Mouse (Mus musculus): Measurements from ENCODE around the gene Abca1. TPM values are rescaled to one million over a fixed set of nuclear protein-coding genes. Genes with fewer than 3 reads are reported as not detected.

The Abca1 gene
- total and polyA plus RNA-seq, 3 experiments, result 8.4 to 9.0 TPM; not detected in 1

GRCm38 (mm10) chr4:53094331-53094730, 65.4 kb downstream of the Abca1 start:
- peaks cover 0 to 8% of the 10 kb centered on the region in 2 experiments; a peak in 2 of 4 replicates for H3K36me3 ChIP-seq (ENCODE audit: control insufficient read depth in 1 of 2, insufficient read depth in 2 of 2, low read length in 2 of 2)
- H3K4me1 ChIP-seq (ENCODE audit: control insufficient read depth in 1 of 2, insufficient read depth in 2 of 2, low read length in 2 of 2), result no peaks in the 10 kb centered on the region
- no peak for TF ChIP-seq POLR2AphosphoS2 (IDR thresholded peaks at IDR 0.05; ENCODE audit: low read length)
- TF ChIP-seq MYC (IDR thresholded peaks at IDR 0.05; ENCODE audit: low read depth, low read length), result no peak
- no peak for TF ChIP-seq MYB (IDR thresholded peaks at IDR 0.05; ENCODE audit: low read depth, low read length)
- no peak for TF ChIP-seq MEF2A (IDR thresholded peaks at IDR 0.05; ENCODE audit: extremely low read depth, insufficient replicate concordance, low read depth, low read length, poor library complexity, severe bottlenecking)
- no peak for TF ChIP-seq UBTF (IDR thresholded peaks at IDR 0.05; ENCODE audit: borderline replicate concordance, insufficient read depth, low read depth, low read length)
- TF ChIP-seq SMC3 (IDR thresholded peaks at IDR 0.05; ENCODE audit: low read depth, low read length), result no peak
- no peak for TF ChIP-seq NRF1 (IDR thresholded peaks at IDR 0.05; ENCODE audit: insufficient read depth, low read depth, low read length, poor library complexity, severe bottlenecking)
- no peaks in the 10 kb centered on the region for H3K9me3 ChIP-seq (replicated peaks; ENCODE audit: insufficient read depth, low read length)
- no peak for DNase-seq (ENCODE audit: low read depth, low spot score)
- no peak overlapping the region for H3K9ac ChIP-seq (ENCODE audit: control insufficient read depth, low read depth, low read length, poor library complexity, severe bottlenecking)
- H3K27ac ChIP-seq (ENCODE audit: control insufficient read depth, low read depth, low read length), result no peak overlapping the region
- no peaks in the 10 kb centered on the region for H3K79me2 ChIP-seq (ENCODE audit: control insufficient read depth, insufficient read depth, low read length, poor library complexity)
- H3K27me3 ChIP-seq (ENCODE audit: control insufficient read depth in 1 of 2, insufficient read depth in 2 of 2, low read length in 2 of 2), result no peaks in the 10 kb centered on the region
- H3K4me3 ChIP-seq (ENCODE audit: control insufficient read depth in 1 of 2, insufficient read depth in 1 of 2, low read depth in 2 of 2, low read length in 2 of 2), result no peak overlapping the region

- Histone ChIP-seq H3K4me3 (ENCODE audit: control insufficient read depth in 1 of 2, insufficient read depth in 1 of 2, low read depth in 2 of 2, low read length in 2 of 2) (no peak overlapping the region), H3K27me3 (ENCODE audit: control insufficient read depth in 1 of 2, insufficient read depth in 2 of 2, low read length in 2 of 2) (no peaks in the 10 kb centered on the region), H3K79me2 (ENCODE audit: control insufficient read depth, insufficient read depth, low read length, poor library complexity) (no peaks in the 10 kb centered on the region), H3K4me1 (ENCODE audit: control insufficient read depth in 1 of 2, insufficient read depth in 2 of 2, low read length in 2 of 2) (no peaks in the 10 kb centered on the region), H3K36me3 (ENCODE audit: control insufficient read depth in 1 of 2, insufficient read depth in 2 of 2, low read length in 2 of 2) (peaks cover 0 to 7% of the 10 kb centered on the region in 2 experiments; a peak in 2 of 4 replicates), H3K27ac (ENCODE audit: control insufficient read depth, low read depth, low read length) (no peak overlapping the region), H3K9me3 (replicated peaks; ENCODE audit: insufficient read depth, low read length) (no peaks in the 10 kb centered on the region), H3K9ac (ENCODE audit: control insufficient read depth, low read depth, low read length, poor library complexity, severe bottlenecking) (no peak overlapping the region)
- TF ChIP-seq ZKSCAN1 (IDR thresholded peaks at IDR 0.05; ENCODE audit: low read depth, low read length) (no peak), TAL1 (IDR thresholded peaks at IDR 0.05; ENCODE audit: low read length) (no peak), USF2 (IDR thresholded peaks at IDR 0.05; ENCODE audit: borderline replicate concordance in 1 of 2, insufficient read depth in 1 of 2, low read depth in 1 of 2, low read length in 2 of 2) (no peak), GABPA (IDR thresholded peaks at IDR 0.05; ENCODE audit: low read depth, low read length) (no peak), CHD1 (IDR thresholded peaks at IDR 0.05; ENCODE audit: low read depth, low read length) (no peak), SIN3A (IDR thresholded peaks at IDR 0.05; ENCODE audit: low read length) (no peak)
- DNase-seq (ENCODE audit: low read depth, low spot score), result no peak
Measured at GRCm38 (mm10) chr4:53093615-53094014, 66.1 kb downstream of the Abca1 start.

GRCm38 (mm10) chr4:53089641-53090040, 70.1 kb downstream of the Abca1 start:
- H3K79me2 ChIP-seq (ENCODE audit: control insufficient read depth, insufficient read depth, low read length, poor library complexity), result no peaks in the 10 kb centered on the region
- no peak overlapping the region for H3K4me3 ChIP-seq (ENCODE audit: control insufficient read depth in 1 of 2, insufficient read depth in 1 of 2, low read depth in 2 of 2, low read length in 2 of 2)
- TF ChIP-seq SIN3A (IDR thresholded peaks at IDR 0.05; ENCODE audit: low read length) (no peak), MAFK (IDR thresholded peaks at IDR 0.05; ENCODE audit: borderline replicate concordance, low read depth, low read length) (no peak), RCOR1 (IDR thresholded peaks at IDR 0.05; ENCODE audit: low read depth, low read length) (no peak), USF2 (IDR thresholded peaks at IDR 0.05; ENCODE audit: borderline replicate concordance in 1 of 2, insufficient read depth in 1 of 2, low read depth in 1 of 2, low read length in 2 of 2) (no peak), MAX (IDR thresholded peaks at IDR 0.05; ENCODE audit: low read length) (no peak), MAZ (IDR thresholded peaks at IDR 0.05; ENCODE audit: low read depth, low read length) (no peak), MYC (IDR thresholded peaks at IDR 0.05; ENCODE audit: low read depth, low read length) (no peak), NELFE (IDR thresholded peaks at IDR 0.05; ENCODE audit: low read depth, low read length) (no peak), BHLHE40 (IDR thresholded peaks at IDR 0.05; ENCODE audit: borderline replicate concordance, low read depth, low read length) (no peak), RAD21 (IDR thresholded peaks at IDR 0.05; ENCODE audit: low read depth, low read length) (no peak), HCFC1 (IDR thresholded peaks at IDR 0.05; ENCODE audit: low read depth, low read length) (no peak), POLR2A (IDR thresholded peaks at IDR 0.05; ENCODE audit: control insufficient read depth in 1 of 2, insufficient read depth in 1 of 2, low read depth in 1 of 2, low read length in 2 of 2, poor library complexity in 1 of 2) (no peak), ZMIZ1 (IDR thresholded peaks at IDR 0.05; ENCODE audit: low read depth, low read length) (no peak), CHD1 (IDR thresholded peaks at IDR 0.05; ENCODE audit: low read depth, low read length) (no peak), UBTF (IDR thresholded peaks at IDR 0.05; ENCODE audit: borderline replicate concordance, insufficient read depth, low read depth, low read length) (no peak)
- H3K4me1 ChIP-seq (ENCODE audit: control insufficient read depth in 1 of 2, insufficient read depth in 2 of 2, low read length in 2 of 2), result peaks cover 0 to 4% of the 10 kb centered on the region in 2 experiments; a peak in 1 of 4 replicates
- H3K36me3 ChIP-seq (ENCODE audit: control insufficient read depth in 1 of 2, insufficient read depth in 2 of 2, low read length in 2 of 2), result peaks cover 0 to 12% of the 10 kb centered on the region in 2 experiments; a peak in 2 of 4 replicates
- H3K27ac ChIP-seq (ENCODE audit: control insufficient read depth, low read depth, low read length), result no peak overlapping the region
- no peak for DNase-seq (ENCODE audit: low read depth, low spot score)
- no peaks in the 10 kb centered on the region for H3K9me3 ChIP-seq (replicated peaks; ENCODE audit: insufficient read depth, low read length)
- no peak overlapping the region for H3K9ac ChIP-seq (ENCODE audit: control insufficient read depth, low read depth, low read length, poor library complexity, severe bottlenecking)
- no peaks in the 10 kb centered on the region for H3K27me3 ChIP-seq (ENCODE audit: control insufficient read depth in 1 of 2, insufficient read depth in 2 of 2, low read length in 2 of 2)

Measured in MEL (cell line).